Mouse (Mus musculus) gastrocnemius, postnatal 4 days (tissue): ENCODE data around the gene Rasgef1b. TPM values are rescaled to one million over a fixed set of nuclear protein-coding genes. Genes with fewer than 3 reads are reported as not detected.

Source experiments
- DNase-seq, 2 experiments: peaks; one replicate each; pipeline ENCODE4 v3.0.0; 2021 to 2022; ENCODE audit warnings: low spot score in 2 of 2, mixed read lengths in 2 of 2
- total RNA-seq, 2 experiments: library from RNA; stranded (reverse); gene quantifications; 2 replicates each; pipeline ENCODE4 v1.2.3; 2021

Gene Rasgef1b
- total RNA-seq, 2 experiments from 2014 or later: 3.2 to 3.6 TPM

- no peak for DNase-seq
Observed at GRCm38 (mm10) chr5:99329065-99329464, 399.8 kb downstream of the Rasgef1b start.

- DNase-seq: no peak
Observed at GRCm38 (mm10) chr5:99327019-99327418, 401.8 kb downstream of the Rasgef1b start.

- no peak for DNase-seq
Observed at GRCm38 (mm10) chr5:99325301-99325700, 403.6 kb downstream of the Rasgef1b start.

GRCm38 (mm10) chr5:99320783-99321182 lies 408.1 kb downstream of the Rasgef1b start:
- no peak for DNase-seq

- no peak for DNase-seq
Observed at GRCm38 (mm10) chr5:99297939-99298338, 430.9 kb downstream of the Rasgef1b start.

GRCm38 (mm10) chr5:99296348-99296747 lies 432.5 kb downstream of the Rasgef1b start:
- no peak for DNase-seq

GRCm38 (mm10) chr5:99292287-99292851 lies 436.5 kb downstream of the Rasgef1b start:
- DNase-seq: no peak

- DNase-seq: no peak
Observed at GRCm38 (mm10) chr5:99291084-99291830, 437.6 kb downstream of the Rasgef1b start.

- no peak for DNase-seq
Observed at GRCm38 (mm10) chr5:99288262-99288661, 440.6 kb downstream of the Rasgef1b start.

- no peak for DNase-seq
Observed at GRCm38 (mm10) chr5:99287647-99288185, 441.1 kb downstream of the Rasgef1b start.

- DNase-seq: no peak
Observed at GRCm38 (mm10) chr5:99286575-99286974, 442.3 kb downstream of the Rasgef1b start.

- no peak for DNase-seq
Observed at GRCm38 (mm10) chr5:99286024-99286423, 442.8 kb downstream of the Rasgef1b start.

- DNase-seq: no peak
Observed at GRCm38 (mm10) chr5:99284369-99284768, 444.5 kb downstream of the Rasgef1b start.

GRCm38 (mm10) chr5:99283636-99284035 lies 445.2 kb downstream of the Rasgef1b start:
- DNase-seq: no peak

GRCm38 (mm10) chr5:99280536-99280935 lies 448.3 kb downstream of the Rasgef1b start:
- DNase-seq: no peak

GRCm38 (mm10) chr5:99279016-99279757 lies 449.7 kb downstream of the Rasgef1b start:
- DNase-seq: no peak

- no peak for DNase-seq
Observed at GRCm38 (mm10) chr5:99278364-99278763, 450.5 kb downstream of the Rasgef1b start.

- no peak for DNase-seq
Observed at GRCm38 (mm10) chr5:99277536-99277935, 451.3 kb downstream of the Rasgef1b start.

GRCm38 (mm10) chr5:99274119-99274563 lies 454.7 kb downstream of the Rasgef1b start:
- no peak for DNase-seq

GRCm38 (mm10) chr5:99271531-99271930 lies 457.3 kb downstream of the Rasgef1b start:
- DNase-seq: no peak

GRCm38 (mm10) chr5:99269131-99269530 lies 459.7 kb downstream of the Rasgef1b start:
- DNase-seq: no peak

GRCm38 (mm10) chr5:99267338-99267737 lies 461.5 kb downstream of the Rasgef1b start:
- no peak for DNase-seq
